Mouse (Mus musculus) ES-E14 (cell line): ENCODE measurements at regions not wholly inside any gene's neighbourhood (a gene's known extent, or its start where the extent isn't known, plus 50 kb on each side); places are given as distances from the start of the nearest gene placed in this dataset.

Experiments
- DNase-seq: peaks from one replicate; pipeline ENCODE4 v3.0.0-alpha.2; 2013; ENCODE audit warnings: low read depth, low spot score
- H3K27ac ChIP-seq: 2 replicates; pipeline ENCODE4 v1.5.1; 2012; ENCODE audit warnings: low read depth, mild to moderate bottlenecking, low read length, moderate library complexity, mixed read lengths; ENCODE audit not compliant: poor library complexity, insufficient read depth, severe bottlenecking
- H3K36me3 ChIP-seq: 2 replicates; pipeline ENCODE4 v1.6.1; 2012; ENCODE audit warnings: mild to moderate bottlenecking, low read length, moderate library complexity, mixed read lengths; ENCODE audit not compliant: control insufficient read depth, poor library complexity, insufficient read depth, severe bottlenecking
- H3K4me1 ChIP-seq, 2 experiments: fragments of 150-350 bp in 1 of 2; sonication (generic) in 1 of 2; 2 replicates each; pipeline ENCODE4 v1.6.1; 2012; ENCODE audit warnings: low read length in 2 of 2, mild to moderate bottlenecking in 1 of 2, mixed read lengths in 1 of 2; ENCODE audit not compliant: control insufficient read depth in 2 of 2, insufficient read depth in 2 of 2, poor library complexity in 1 of 2
- H3K4me3 ChIP-seq, 2 experiments: fragments of 150-350 bp in 1 of 2; sonication (generic) in 1 of 2; 2 replicates each; pipeline ENCODE4 v1.5.1; 2012; ENCODE audit warnings: low read length in 2 of 2, low read depth in 1 of 2, mild to moderate bottlenecking in 1 of 2, mixed read lengths in 1 of 2; ENCODE audit not compliant: insufficient read depth in 1 of 2, poor library complexity in 1 of 2, severe bottlenecking in 1 of 2
- H3K9ac ChIP-seq: 2 replicates; pipeline ENCODE4 v1.6.1; 2012; ENCODE audit warnings: low read depth, mild to moderate bottlenecking, low read length, mixed read lengths; ENCODE audit not compliant: poor library complexity, insufficient read depth, severe bottlenecking
- H3K9me3 ChIP-seq: fragments of 150-350 bp; sonication (generic); 2 replicates; pipeline ENCODE4 v1.6.1; 2012; ENCODE audit warnings: low read depth, mild to moderate bottlenecking, low read length; ENCODE audit not compliant: control insufficient read depth, insufficient read depth
- CHD2 ChIP-seq: IDR thresholded peaks from 2 replicates; pipeline ENCODE4 v1.6.1; 2014; ENCODE audit warnings: mild to moderate bottlenecking, low read depth, low read length, inconsistent platforms
- HCFC1 ChIP-seq: IDR thresholded peaks from 2 replicates; pipeline ENCODE4 v1.6.1; 2012; ENCODE audit warnings: low read length, inconsistent platforms, borderline replicate concordance; ENCODE audit not compliant: insufficient read depth
- MAFK ChIP-seq: IDR thresholded peaks from 2 replicates; pipeline ENCODE4 v1.6.1; 2014; ENCODE audit warnings: mild to moderate bottlenecking, low read depth, low read length, inconsistent platforms; ENCODE audit not compliant: insufficient read depth
- ZC3H11A ChIP-seq: IDR thresholded peaks from 2 replicates; pipeline ENCODE4 v1.6.1; 2012; ENCODE audit warnings: low read depth, mild to moderate bottlenecking, inconsistent platforms, low read length, borderline replicate concordance
- ZNF384 ChIP-seq: IDR thresholded peaks from 2 replicates; pipeline ENCODE4 v1.6.1; 2012; ENCODE audit warnings: low read depth, low read length, inconsistent platforms
- in situ Hi-C, 2 experiments: fragments of 600-800 bp; cut with MboI; formaldehyde crosslinking; loops; one replicate each; pipeline ENCODE4 v1.15.1; 2025; ENCODE audit warnings: low sequenced_read_pairs in 2 of 2, inconsistent platforms in 1 of 2; ENCODE audit not compliant: unreplicated experiment in 2 of 2

GRCm38 (mm10) chr2:161302796-161303195 lies 193.9 kb upstream of the Chd6 start:
- Histone ChIP-seq H3K27ac (no peak overlapping the region), H3K4me1 (no peaks in the 10 kb centered on the region), H3K4me3 (no peak overlapping the region), H3K9ac (no peak overlapping the region), H3K36me3 (no peaks in the 10 kb centered on the region), H3K9me3 (no peaks in the 10 kb centered on the region)
- in situ Hi-C loops = no loop called here
- no peak for TF ChIP-seq ZC3H11A
- no peak for TF ChIP-seq CHD2
- no peak for TF ChIP-seq MAFK
- TF ChIP-seq ZNF384 = no peak
- no peak for TF ChIP-seq HCFC1
- DNase-seq = no peak

GRCm38 (mm10) chr2:161268861-161269413 lies 160.1 kb upstream of the Chd6 start:
- Histone ChIP-seq H3K9me3 (no peaks in the 10 kb centered on the region), H3K27ac (no peak overlapping the region), H3K9ac (no peak overlapping the region), H3K4me1 (no peaks in the 10 kb centered on the region), H3K4me3 (no peak overlapping the region), H3K36me3 (no peaks in the 10 kb centered on the region)
- TF ChIP-seq HCFC1 (no peak), ZNF384 (no peak), ZC3H11A (no peak), CHD2 (no peak)
- in situ Hi-C loops = no loop called here
- DNase-seq = no peak

GRCm38 (mm10) chr2:161266476-161266875 lies 157.6 kb upstream of the Chd6 start:
- Histone ChIP-seq H3K27ac (no peak overlapping the region), H3K9ac (no peak overlapping the region), H3K4me1 (no peaks in the 10 kb centered on the region), H3K36me3 (no peaks in the 10 kb centered on the region), H3K4me3 (no peak overlapping the region), H3K9me3 (no peaks in the 10 kb centered on the region)
- no peak for DNase-seq
- TF ChIP-seq CHD2 = no peak
- no peak for TF ChIP-seq MAFK
- no peak for TF ChIP-seq HCFC1
- no peak for TF ChIP-seq ZNF384
- no peak for TF ChIP-seq ZC3H11A
- in situ Hi-C loops = no loop called here

GRCm38 (mm10) chr2:161265211-161265610 lies 156.3 kb upstream of the Chd6 start:
- no peak overlapping the region for H3K27ac ChIP-seq

GRCm38 (mm10) chr2:161252761-161253160 lies 143.9 kb upstream of the Chd6 start:
- H3K9me3 ChIP-seq = no peaks in the 10 kb centered on the region
- DNase-seq = peak; percentile 21
- H3K27ac ChIP-seq = no peak overlapping the region
- no peak overlapping the region for H3K9ac ChIP-seq
- no peak for TF ChIP-seq MAFK
- no peak for TF ChIP-seq CHD2
- TF ChIP-seq ZNF384 = no peak
- TF ChIP-seq ZC3H11A = no peak
- TF ChIP-seq HCFC1 = no peak
- H3K4me1 ChIP-seq = peaks cover 0 to 4% of the 10 kb centered on the region in 2 experiments; a peak in 1 of 4 replicates
- H3K36me3 ChIP-seq = no peaks in the 10 kb centered on the region
- no peak overlapping the region for H3K4me3 ChIP-seq
- in situ Hi-C loops = no loop called here

More at GRCm38 (mm10) chr2:161265211-161265610, 156.3 kb upstream of the Chd6 start:
- H3K9ac ChIP-seq = no peak overlapping the region
- in situ Hi-C loops = no loop called here
- no peaks in the 10 kb centered on the region for H3K36me3 ChIP-seq
- no peak for TF ChIP-seq CHD2
- TF ChIP-seq ZC3H11A = no peak
- TF ChIP-seq HCFC1 = no peak
- no peak for TF ChIP-seq ZNF384
- TF ChIP-seq MAFK = no peak
- H3K4me1 ChIP-seq = no peaks in the 10 kb centered on the region
- no peak overlapping the region for H3K4me3 ChIP-seq
- DNase-seq = no peak
- no peaks in the 10 kb centered on the region for H3K9me3 ChIP-seq
